Mouse (Mus musculus) midbrain, embryonic 15.5 days (tissue): Measurements from ENCODE around the gene Pank2. TPM values are rescaled to one million over a fixed set of nuclear protein-coding genes. Genes with fewer than 3 reads are reported as not detected.
A peak's percentile ranks its signal among the peaks of the same experiment; 100 is the strongest.
"Not testable (repeated sequence)": the region's sequence is repeated elsewhere in the genome, so short reads cannot be mapped to it uniquely, and the experiment has no call there.

Experiments
- ATAC-seq: fragments of 200-750 bp; cut with Nextera tagmentation; replicated peaks from 2 replicates; pipeline ENCODE4 v1.8.0; 2017; ENCODE audit warnings: moderate TSS enrichment
- H3K27ac ChIP-seq: fragments of 300-500 bp; sonication (generic); 2 replicates; pipeline ENCODE4 v1.5.1; 2015; ENCODE audit warnings: mild to moderate bottlenecking, inconsistent platforms
- H3K27me3 ChIP-seq: fragments of 300-500 bp; sonication (generic); replicated peaks from 2 replicates; pipeline ENCODE4 v1.6.1; 2015; ENCODE audit warnings: inconsistent platforms
- H3K36me3 ChIP-seq: fragments of 300-500 bp; sonication (generic); replicated peaks from 2 replicates; pipeline ENCODE4 v1.6.1; 2015; ENCODE audit warnings: inconsistent platforms
- H3K4me1 ChIP-seq: fragments of 300-500 bp; sonication (generic); 2 replicates; pipeline ENCODE4 v1.6.1; 2015; ENCODE audit warnings: inconsistent platforms
- H3K4me2 ChIP-seq: fragments of 300-500 bp; sonication (generic); 2 replicates; pipeline ENCODE4 v1.6.1; 2015; ENCODE audit warnings: inconsistent platforms, mild to moderate bottlenecking, moderate library complexity
- H3K4me3 ChIP-seq: fragments of 300-500 bp; sonication (generic); 2 replicates; pipeline ENCODE4 v1.5.1; 2015; ENCODE audit warnings: mild to moderate bottlenecking, inconsistent platforms
- H3K9ac ChIP-seq: fragments of 300-500 bp; sonication (generic); 2 replicates; pipeline ENCODE4 v1.6.1; 2015; ENCODE audit warnings: mild to moderate bottlenecking, inconsistent platforms
- H3K9me3 ChIP-seq: fragments of 300-500 bp; sonication (generic); 2 replicates; pipeline ENCODE4 v1.6.1; 2016; ENCODE audit warnings: inconsistent platforms
- WGBS: fragments of 180-500 bp; shearing (Covaris S2); methylation state at CpG from one replicate; pipeline ENCODE4 v1.1.7; 2015; ENCODE audit warnings: mixed read lengths; 5-methylcytosine and 5-hydroxymethylcytosine counted together
- polyA plus RNA-seq: library from polyadenylated mRNA; unstranded; fragments of >200 nt; fragmentation: Nextera tagmentation; extraction: Ambion mirVana; gene quantifications from 2 replicates; pipeline ENCODE4 v1.2.1, GENCODE M21; 2015

The Pank2 gene
- polyA plus RNA-seq, 1 experiment from 2014 or later: 24.7 TPM

DNA sequence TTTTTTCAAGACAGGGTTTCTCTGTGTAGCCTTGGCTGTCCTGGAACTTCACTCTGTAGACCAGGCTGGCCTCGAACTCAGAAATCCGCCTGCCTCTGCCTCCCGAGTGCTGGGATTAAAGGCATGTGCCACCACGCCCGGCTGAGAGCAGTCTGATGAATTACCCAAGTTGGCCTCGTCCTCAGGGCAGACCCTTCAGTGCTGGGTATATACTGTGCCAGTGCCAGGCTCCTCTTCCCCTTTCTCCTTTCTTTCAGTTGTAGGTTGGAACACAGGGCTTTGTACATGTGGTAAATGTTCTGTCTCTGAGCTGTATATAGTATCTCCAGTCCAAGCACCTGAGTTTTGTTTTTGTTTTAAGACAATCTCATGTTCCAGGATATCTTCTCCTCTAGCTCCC, 1.7 kb downstream of the Pank2 start:
- Histone ChIP-seq H3K27ac (no peak overlapping the region), H3K36me3 (no peaks in the 10 kb centered on the region), H3K9ac (no peak overlapping the region), H3K9me3 (no peaks in the 10 kb centered on the region), H3K4me3 (no peak overlapping the region; the same call in 1 of the 2 replicates), H3K27me3 (no peaks in the 10 kb centered on the region), H3K4me1 (peaks cover 37% of the 10 kb centered on the region), H3K4me2 (peak overlapping the region; percentile 85)
- 75% methylated on average over 6 of the region's 6 CpGs for WGBS
- no peak for ATAC-seq

DNA sequence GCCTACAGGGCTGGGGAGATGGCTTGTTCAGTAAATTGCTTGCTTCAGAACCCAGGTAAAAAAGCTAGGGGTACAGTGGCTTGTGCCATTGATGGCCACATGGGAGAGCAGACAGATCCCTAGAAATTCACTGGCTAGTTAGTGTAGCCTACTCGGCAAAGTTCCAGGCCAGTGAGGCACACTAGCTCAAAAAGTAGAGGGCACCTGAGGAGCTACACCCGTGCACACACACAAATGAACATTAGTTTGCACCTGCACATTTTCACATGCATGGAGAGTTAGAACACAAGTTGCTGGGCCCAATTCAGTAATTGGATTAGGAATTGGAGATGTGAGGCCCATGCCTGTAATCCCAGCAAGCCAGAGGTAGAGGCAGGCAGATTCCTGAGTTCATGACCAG, 2.8 kb downstream of the Pank2 start:
- H3K4me3 ChIP-seq: no peak overlapping the region

DNA sequence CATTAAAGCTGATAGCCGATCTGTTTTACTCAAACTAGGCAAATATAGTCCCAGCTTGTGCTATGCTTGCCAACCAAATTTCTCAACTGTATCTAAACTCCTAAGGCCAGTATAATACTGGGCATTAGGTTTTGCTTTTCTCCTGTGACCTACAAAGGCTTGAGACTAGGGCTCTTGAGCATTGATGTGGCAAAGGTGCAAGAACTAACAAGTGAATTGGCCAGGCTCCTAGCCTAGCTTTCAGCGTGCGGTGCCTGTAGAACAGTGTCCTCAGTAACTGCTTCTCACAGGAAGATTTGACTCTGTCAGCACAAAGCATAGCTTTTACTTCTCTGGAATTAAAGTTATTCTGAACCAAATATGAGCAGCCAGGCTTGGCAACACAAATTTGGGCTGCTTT, 13.2 kb downstream of the Pank2 start:
- H3K36me3 ChIP-seq: peaks cover 35% of the 10 kb centered on the region
- no peak overlapping the region for H3K9ac ChIP-seq
- H3K4me3 ChIP-seq: no peak overlapping the region
- ATAC-seq: no peak
- no peaks in the 10 kb centered on the region for H3K4me1 ChIP-seq
- H3K27me3 ChIP-seq: no peaks in the 10 kb centered on the region
- H3K9me3 ChIP-seq: no peaks in the 10 kb centered on the region
- no peak overlapping the region for H3K27ac ChIP-seq
- 98% methylated on average over 3 of the region's 3 CpGs for WGBS
- no peak overlapping the region for H3K4me2 ChIP-seq

More for the DNA sequence above, 2.8 kb downstream of the Pank2 start:
- Histone ChIP-seq H3K9me3 (no peaks in the 10 kb centered on the region), H3K4me2 (no peak overlapping the region), H3K27ac (no peak overlapping the region), H3K36me3 (no peaks in the 10 kb centered on the region), H3K4me1 (peaks cover 37% of the 10 kb centered on the region), H3K27me3 (no peaks in the 10 kb centered on the region), H3K9ac (no peak overlapping the region)
- no peak for ATAC-seq
- WGBS: 74% methylated on average over 2 of the region's 2 CpGs

DNA sequence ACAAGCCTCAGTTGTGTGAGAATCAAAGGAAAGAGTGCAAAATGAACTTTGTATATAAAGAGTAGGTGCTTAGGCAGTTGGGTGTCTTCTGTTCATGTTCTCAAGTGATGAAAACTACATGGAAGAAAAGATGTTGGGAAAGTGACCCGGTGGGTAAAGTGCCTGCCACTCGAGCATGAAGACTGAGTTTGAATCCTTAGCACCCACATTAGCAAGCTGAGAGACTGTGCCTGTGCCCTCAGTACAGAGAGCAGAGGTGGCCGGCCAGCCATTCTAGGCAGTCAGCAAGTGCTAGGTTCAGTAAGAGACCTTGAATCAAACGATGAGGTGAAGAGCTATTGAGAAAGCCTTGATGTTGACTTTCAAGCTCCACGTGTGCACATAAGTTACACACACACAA, 14.4 kb downstream of the Pank2 start:
- no peak for ATAC-seq
- peaks cover 39% of the 10 kb centered on the region for H3K36me3 ChIP-seq
- no peak overlapping the region for H3K4me2 ChIP-seq
- no peak overlapping the region for H3K4me3 ChIP-seq
- no peaks in the 10 kb centered on the region for H3K4me1 ChIP-seq
- WGBS: 94% methylated on average over 5 of the region's 5 CpGs
- H3K9me3 ChIP-seq: no peaks in the 10 kb centered on the region
- no peak overlapping the region for H3K27ac ChIP-seq
- no peaks in the 10 kb centered on the region for H3K27me3 ChIP-seq
- no peak overlapping the region for H3K9ac ChIP-seq

DNA sequence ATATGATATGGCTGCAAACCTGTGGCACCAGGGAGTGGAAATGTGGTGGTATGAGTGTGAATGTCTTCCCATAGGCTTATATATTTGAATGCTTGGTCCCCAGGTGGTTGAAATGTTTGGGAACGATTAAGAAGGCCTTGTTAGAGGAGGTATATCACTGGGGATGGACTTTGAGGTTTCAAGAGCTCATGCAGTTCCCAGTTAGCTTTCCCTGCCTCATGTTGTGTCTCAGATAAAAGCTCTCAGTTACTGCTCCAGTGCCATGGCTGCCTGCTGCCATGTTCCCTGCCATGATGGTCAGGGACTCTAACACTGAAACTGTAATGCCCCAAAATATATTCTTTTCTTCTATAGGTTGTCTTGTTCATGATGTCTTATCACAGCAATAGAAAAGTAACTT, 19.3 kb downstream of the Pank2 start:
- Histone ChIP-seq H3K4me1 (no peaks in the 10 kb centered on the region), H3K27ac (no peak overlapping the region), H3K9ac (no peak overlapping the region), H3K9me3 (no peaks in the 10 kb centered on the region), H3K36me3 (peaks cover 22% of the 10 kb centered on the region), H3K4me2 (no peak overlapping the region), H3K4me3 (no peak overlapping the region), H3K27me3 (no peaks in the 10 kb centered on the region)
- 92% methylated on average over 1 of the region's 1 CpGs for WGBS
- no peak for ATAC-seq

DNA sequence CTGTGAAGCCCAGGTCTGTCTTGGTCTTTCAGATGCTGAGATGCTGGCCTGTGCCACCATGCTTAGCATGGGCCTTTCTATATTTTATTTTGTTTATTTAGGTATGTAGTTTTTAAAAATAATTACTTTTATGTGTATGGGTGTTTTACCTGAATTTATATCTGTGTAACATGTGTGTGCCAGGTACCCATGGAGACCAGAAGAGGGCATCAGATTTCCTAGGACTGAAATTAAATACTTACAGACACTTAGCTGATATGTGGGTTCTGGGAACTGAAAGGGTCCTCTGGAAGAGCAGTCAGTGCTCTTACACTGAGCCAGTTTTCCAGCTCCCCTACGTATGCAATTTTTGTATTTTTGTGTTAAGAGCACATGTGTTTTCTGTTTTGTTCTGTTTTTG, 24.0 kb downstream of the Pank2 start:
- WGBS: 97% methylated on average over 1 of the region's 1 CpGs
- Histone ChIP-seq H3K9me3 (no peaks in the 10 kb centered on the region), H3K4me1 (no peaks in the 10 kb centered on the region), H3K4me2 (no peak overlapping the region), H3K27ac (no peak overlapping the region), H3K4me3 (no peak overlapping the region), H3K27me3 (no peaks in the 10 kb centered on the region), H3K36me3 (peaks cover 9% of the 10 kb centered on the region; the same call in 1 of the 2 replicates), H3K9ac (no peak overlapping the region)
- no peak for ATAC-seq

DNA sequence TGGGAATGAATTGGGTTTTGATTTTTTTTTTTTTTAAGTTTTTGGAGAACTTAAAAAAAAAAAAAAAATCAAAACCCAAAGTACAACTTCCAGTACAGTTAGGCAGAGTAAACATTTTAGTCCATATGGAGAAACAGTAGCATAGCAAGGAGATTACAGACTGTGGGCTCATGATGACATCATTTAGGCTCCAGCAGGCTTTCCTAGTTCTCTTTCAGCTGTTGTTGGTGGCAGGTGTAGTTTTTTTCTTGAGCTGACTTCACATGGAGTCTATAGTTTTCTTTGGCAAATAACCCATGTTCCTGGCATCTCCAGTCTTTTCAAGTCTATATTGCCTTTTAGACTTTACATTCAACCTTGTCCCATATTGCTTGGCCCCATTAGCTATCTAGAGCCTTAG, 28.4 kb downstream of the Pank2 start:
- ATAC-seq: no peak
- Histone ChIP-seq H3K4me3 (no peak overlapping the region), H3K9ac (no peak overlapping the region), H3K4me1 (no peaks in the 10 kb centered on the region), H3K27ac (no peak overlapping the region), H3K9me3 (no peaks in the 10 kb centered on the region), H3K4me2 (no peak overlapping the region), H3K36me3 (peaks cover 10% of the 10 kb centered on the region; the same call in 1 of the 2 replicates), H3K27me3 (no peaks in the 10 kb centered on the region)

DNA sequence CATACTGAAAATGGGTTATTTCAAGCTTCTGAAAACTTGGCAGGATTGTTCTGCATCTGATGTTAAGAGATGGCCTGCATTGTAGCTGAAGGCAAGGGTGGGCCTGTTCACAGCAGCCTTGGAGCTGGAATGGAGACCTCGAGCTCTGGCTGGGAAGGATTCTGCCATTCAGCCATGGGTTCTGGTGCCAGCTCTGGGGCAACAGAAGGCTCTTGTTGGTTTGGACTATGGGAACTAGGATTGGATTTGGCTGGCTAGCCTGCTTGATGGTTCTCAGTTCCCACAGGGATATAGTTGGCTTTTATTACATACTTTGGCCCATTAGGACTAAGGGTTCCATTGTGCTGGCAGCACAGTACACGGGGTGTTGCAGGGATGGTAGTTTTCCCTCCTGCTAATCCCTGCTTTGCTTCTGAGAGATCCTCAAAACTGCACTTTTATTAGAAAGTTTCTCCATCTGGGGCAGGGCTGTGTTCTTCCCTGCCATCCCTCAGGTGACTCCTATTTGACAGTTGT, 34.5 kb downstream of the Pank2 start:
- no peak overlapping the region for H3K4me2 ChIP-seq
- H3K27me3 ChIP-seq: no peaks in the 10 kb centered on the region
- H3K36me3 ChIP-seq: peaks cover 26% of the 10 kb centered on the region
- no peaks in the 10 kb centered on the region for H3K4me1 ChIP-seq
- H3K9ac ChIP-seq: no peak overlapping the region
- H3K9me3 ChIP-seq: no peaks in the 10 kb centered on the region
- H3K4me3 ChIP-seq: no peak overlapping the region
- ATAC-seq: no peak
- no peak overlapping the region for H3K27ac ChIP-seq
- 89% methylated on average over 2 of the region's 2 CpGs for WGBS

DNA sequence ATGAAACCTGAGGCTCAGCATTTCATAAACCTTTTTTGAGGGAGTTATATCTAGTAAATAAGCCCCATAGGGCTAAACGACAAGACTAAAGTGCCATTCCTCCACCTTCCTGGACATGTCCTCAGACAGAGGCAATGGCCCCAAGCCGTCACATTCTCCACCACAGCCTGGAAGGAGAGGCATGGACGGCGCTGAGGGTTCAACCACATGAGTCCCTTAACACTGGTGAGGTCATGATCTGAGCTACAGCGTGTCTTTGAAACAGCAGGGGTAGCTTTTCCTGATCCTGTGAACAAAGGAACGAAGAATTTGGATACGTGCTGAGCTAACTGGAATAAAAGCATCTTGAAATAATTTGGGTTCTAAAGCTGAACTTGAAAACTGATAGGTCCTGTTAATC, 36.4 kb downstream of the Pank2 start:
- H3K27ac ChIP-seq, H3K9ac ChIP-seq, H3K4me2 ChIP-seq, H3K4me1 ChIP-seq, H3K4me3 ChIP-seq, H3K27me3 ChIP-seq, H3K9me3 ChIP-seq, ATAC-seq: not testable (repeated sequence)
- 39% methylated on average over 7 of the region's 7 CpGs for WGBS
- peaks cover 37% of the 10 kb centered on the region for H3K36me3 ChIP-seq

DNA sequence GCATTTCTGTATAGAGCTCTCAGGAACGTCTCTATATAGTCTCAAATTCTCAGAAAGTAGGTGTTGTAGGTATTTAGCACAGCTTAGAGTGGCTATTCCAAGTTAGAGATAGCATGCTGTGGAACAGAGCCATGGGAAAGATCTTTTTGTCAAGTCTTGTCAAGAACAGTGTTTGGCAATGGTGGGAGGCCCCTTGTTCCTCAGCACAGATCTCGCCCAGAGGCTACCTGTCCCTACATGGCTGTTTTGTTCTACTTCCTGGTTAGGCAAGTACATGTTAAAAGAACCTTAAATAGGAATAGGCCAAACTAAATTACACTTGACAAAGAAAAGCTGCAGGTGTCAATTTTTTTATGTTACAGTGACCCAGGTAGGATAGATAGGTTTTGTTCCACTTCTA, 38.2 kb downstream of the Pank2 start:
- no peaks in the 10 kb centered on the region for H3K4me1 ChIP-seq
- no peak overlapping the region for H3K27ac ChIP-seq
- 90% methylated on average over 2 of the region's 2 CpGs for WGBS
- H3K9me3 ChIP-seq: no peaks in the 10 kb centered on the region
- peaks cover 44% of the 10 kb centered on the region for H3K36me3 ChIP-seq
- no peak for ATAC-seq
- H3K4me3 ChIP-seq: no peak overlapping the region
- no peaks in the 10 kb centered on the region for H3K27me3 ChIP-seq
- no peak overlapping the region for H3K9ac ChIP-seq
- H3K4me2 ChIP-seq: no peak overlapping the region

DNA sequence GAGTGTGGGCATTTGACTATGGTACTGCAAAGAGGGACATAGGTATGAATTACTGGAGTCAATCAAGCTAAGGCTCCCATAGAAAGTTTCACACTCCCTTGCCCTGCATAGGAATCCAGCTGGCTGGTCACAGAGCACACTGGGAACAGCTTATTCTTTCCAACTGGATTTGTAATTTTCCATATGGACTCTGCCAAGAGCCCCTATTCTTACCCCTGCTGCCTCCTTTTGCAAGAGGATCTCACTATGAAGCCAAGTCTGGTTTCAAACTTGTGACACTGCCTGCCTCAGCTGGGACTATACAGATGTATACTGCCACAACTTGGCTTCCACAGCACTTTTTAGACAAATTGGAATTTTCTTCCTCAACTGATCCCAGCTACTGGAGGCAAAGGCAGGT, 39.3 kb downstream of the Pank2 start:
- Histone ChIP-seq H3K36me3 (peaks cover 38% of the 10 kb centered on the region), H3K27ac (no peak overlapping the region), H3K4me3 (no peak overlapping the region), H3K9me3 (no peaks in the 10 kb centered on the region), H3K4me2 (no peak overlapping the region), H3K9ac (no peak overlapping the region), H3K4me1 (no peaks in the 10 kb centered on the region), H3K27me3 (no peaks in the 10 kb centered on the region)
- no peak for ATAC-seq

DNA sequence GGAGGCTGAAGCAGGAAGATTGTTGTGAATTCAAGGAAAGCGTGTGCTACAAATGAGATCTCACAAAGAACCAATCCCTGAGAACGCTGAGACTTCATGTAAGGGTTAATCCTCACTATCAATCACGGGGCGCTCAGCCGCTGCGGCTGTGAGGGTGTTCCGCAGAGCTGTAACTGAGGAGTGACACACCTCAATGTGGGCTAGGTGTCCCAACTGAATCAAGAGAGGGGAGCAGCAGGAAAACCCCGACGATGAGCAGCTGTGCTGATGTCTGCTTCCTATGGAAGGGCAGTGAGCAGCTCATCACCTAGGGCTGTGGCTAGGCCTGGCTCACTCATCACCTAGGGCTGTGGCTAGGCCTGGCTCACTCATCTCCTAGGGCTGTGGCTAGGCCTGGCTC, 42.2 kb downstream of the Pank2 start:
- Histone ChIP-seq H3K36me3 (peaks cover 30% of the 10 kb centered on the region; the same call in 1 of the 2 replicates), H3K9ac (no peak overlapping the region), H3K9me3 (no peaks in the 10 kb centered on the region), H3K4me2 (no peak overlapping the region), H3K4me3 (no peak overlapping the region), H3K27ac (no peak overlapping the region), H3K27me3 (no peaks in the 10 kb centered on the region), H3K4me1 (no peaks in the 10 kb centered on the region)
- no peak for ATAC-seq
- 86% methylated on average over 9 of the region's 9 CpGs for WGBS

DNA sequence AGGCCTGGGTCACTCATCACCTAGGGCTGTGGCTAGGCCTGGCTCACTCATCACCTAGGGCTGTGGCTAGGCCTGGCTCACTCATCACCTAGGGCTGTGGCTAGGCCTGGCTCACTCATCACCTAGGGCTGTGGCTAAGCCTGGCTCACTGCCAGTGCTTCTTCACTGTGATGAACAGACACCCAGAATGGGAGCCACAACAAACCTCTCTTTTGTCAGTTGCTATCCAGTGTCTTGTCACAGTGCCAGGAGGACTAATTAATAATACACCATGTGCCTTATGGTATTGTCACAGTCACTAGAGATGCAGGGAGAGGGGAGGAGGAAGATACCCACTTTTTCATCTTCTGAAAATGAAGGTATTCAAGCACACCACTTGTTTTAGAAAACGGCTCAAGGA, 42.9 kb downstream of the Pank2 start:
- H3K4me2 ChIP-seq, H3K4me1 ChIP-seq, H3K27me3 ChIP-seq, H3K27ac ChIP-seq, H3K9me3 ChIP-seq, ATAC-seq, H3K4me3 ChIP-seq, H3K9ac ChIP-seq: not testable (repeated sequence)
- H3K36me3 ChIP-seq: peaks cover 30% of the 10 kb centered on the region; the same call in 1 of the 2 replicates
- 80% methylated on average over 1 of the region's 1 CpGs for WGBS
